Mouse (Mus musculus): Measurements from ENCODE around the gene Chchd6. TPM values are rescaled to one million over a fixed set of nuclear protein-coding genes. Genes with fewer than 3 reads are reported as not detected.

The Chchd6 gene
- polyA plus RNA-seq, 1 experiment from 2014 or later: 164 TPM

- no peaks in the 10 kb centered on the region for H3K27me3 ChIP-seq (ENCODE audit: control insufficient read depth, insufficient read depth, low read length)
- H3K9ac ChIP-seq (replicated peaks; ENCODE audit: low read length): no peak overlapping the region
- no peaks in the 10 kb centered on the region for H3K9me3 ChIP-seq (ENCODE audit: control insufficient read depth, low read length)
- peaks cover 83% of the 10 kb centered on the region for H3K36me3 ChIP-seq (ENCODE audit: control insufficient read depth, insufficient read depth, low read length)
- H3K4me2 ChIP-seq (ENCODE audit: low read length): no peak overlapping the region
- 64% methylated on average over 3 of the region's 3 CpGs for WGBS
- ATAC-seq (ENCODE audit: low FRiP score, low TSS enrichment) (no peak), DNase-seq (no peak)
- no peak overlapping the region for H3K4me3 ChIP-seq (replicated peaks; ENCODE audit: low read depth, low read length)
- 0 out of 2 replicates have a peak, but pooled peaks cover 4% of the 10 kb centered on the region for H3K4me1 ChIP-seq (ENCODE audit: control insufficient read depth, insufficient read depth, low read length)
- H3K27ac ChIP-seq (replicated peaks; ENCODE audit: low read depth, low read length): no peak overlapping the region
Measured at GRCm38 (mm10) chr6:89345486-89345785, 250.0 kb downstream of the Chchd6 start.

- WGBS: 40% methylated on average over 10 of the region's 10 CpGs
- Histone ChIP-seq H3K4me3 (replicated peaks; ENCODE audit: low read depth, low read length) (no peak overlapping the region), H3K4me2 (ENCODE audit: low read length) (no peak overlapping the region), H3K9me3 (ENCODE audit: control insufficient read depth, low read length) (no peaks in the 10 kb centered on the region), H3K27ac (replicated peaks; ENCODE audit: low read depth, low read length) (peak overlapping the region; percentile 37; the same call in 1 of the 2 replicates), H3K36me3 (ENCODE audit: control insufficient read depth, insufficient read depth, low read length) (peaks cover 83% of the 10 kb centered on the region), H3K27me3 (ENCODE audit: control insufficient read depth, insufficient read depth, low read length) (no peaks in the 10 kb centered on the region), H3K4me1 (ENCODE audit: control insufficient read depth, insufficient read depth, low read length) (0 out of 2 replicates have a peak, but pooled peaks cover 4% of the 10 kb centered on the region), H3K9ac (replicated peaks; ENCODE audit: low read length) (no peak overlapping the region)
- peak; percentile 59 for DNase-seq
- no peak for ATAC-seq (ENCODE audit: low FRiP score, low TSS enrichment)
Measured at GRCm38 (mm10) chr6:89344613-89345485, 250.6 kb downstream of the Chchd6 start.

- H3K36me3 ChIP-seq (ENCODE audit: control insufficient read depth, insufficient read depth, low read length): peaks cover 83% of the 10 kb centered on the region
- no peaks in the 10 kb centered on the region for H3K9me3 ChIP-seq (ENCODE audit: control insufficient read depth, low read length)
- no peak for ATAC-seq (ENCODE audit: low FRiP score, low TSS enrichment)
- no peaks in the 10 kb centered on the region for H3K27me3 ChIP-seq (ENCODE audit: control insufficient read depth, insufficient read depth, low read length)
- H3K27ac ChIP-seq (replicated peaks; ENCODE audit: low read depth, low read length): no peak overlapping the region
- H3K4me2 ChIP-seq (ENCODE audit: low read length): no peak overlapping the region
- H3K9ac ChIP-seq (replicated peaks; ENCODE audit: low read length): no peak overlapping the region
- 0 out of 2 replicates have a peak, but pooled peaks cover 4% of the 10 kb centered on the region for H3K4me1 ChIP-seq (ENCODE audit: control insufficient read depth, insufficient read depth, low read length)
- no peak overlapping the region for H3K4me3 ChIP-seq (replicated peaks; ENCODE audit: low read depth, low read length)
- DNase-seq: no peak
- WGBS: 99% methylated on average over 4 of the region's 4 CpGs
Measured at GRCm38 (mm10) chr6:89341981-89342380, 253.5 kb downstream of the Chchd6 start.

- H3K4me3 ChIP-seq (replicated peaks; ENCODE audit: low read depth, low read length): no peak overlapping the region
- no peak overlapping the region for H3K4me2 ChIP-seq (ENCODE audit: low read length)
- no peak overlapping the region for H3K9ac ChIP-seq (replicated peaks; ENCODE audit: low read length)
- no peaks in the 10 kb centered on the region for H3K27me3 ChIP-seq (ENCODE audit: control insufficient read depth, insufficient read depth, low read length)
- ATAC-seq (ENCODE audit: low FRiP score, low TSS enrichment): no peak
- 88% methylated on average over 2 of the region's 2 CpGs for WGBS
- no peak for DNase-seq
- no peaks in the 10 kb centered on the region for H3K9me3 ChIP-seq (ENCODE audit: control insufficient read depth, low read length)
- peaks cover 94% of the 10 kb centered on the region for H3K36me3 ChIP-seq (ENCODE audit: control insufficient read depth, insufficient read depth, low read length)
- H3K4me1 ChIP-seq (ENCODE audit: control insufficient read depth, insufficient read depth, low read length): peaks cover 11% of the 10 kb centered on the region
- no peak overlapping the region for H3K27ac ChIP-seq (replicated peaks; ENCODE audit: low read depth, low read length)
Measured at GRCm38 (mm10) chr6:89339447-89339846, 256.0 kb downstream of the Chchd6 start.

- Histone ChIP-seq H3K36me3 (ENCODE audit: control insufficient read depth, insufficient read depth, low read length) (peaks cover 98% of the 10 kb centered on the region), H3K27me3 (ENCODE audit: control insufficient read depth, insufficient read depth, low read length) (no peaks in the 10 kb centered on the region), H3K9ac (replicated peaks; ENCODE audit: low read length) (no peak overlapping the region), H3K4me3 (replicated peaks; ENCODE audit: low read depth, low read length) (no peak overlapping the region), H3K27ac (replicated peaks; ENCODE audit: low read depth, low read length) (no peak overlapping the region), H3K9me3 (ENCODE audit: control insufficient read depth, low read length) (no peaks in the 10 kb centered on the region), H3K4me2 (ENCODE audit: low read length) (no peak overlapping the region), H3K4me1 (ENCODE audit: control insufficient read depth, insufficient read depth, low read length) (peaks cover 18% of the 10 kb centered on the region)
- ATAC-seq (ENCODE audit: low FRiP score, low TSS enrichment) (no peak), DNase-seq (no peak)
- 97% methylated on average over 8 of the region's 8 CpGs for WGBS
Measured at GRCm38 (mm10) chr6:89338733-89339132, 256.7 kb downstream of the Chchd6 start.

- no peak for DNase-seq
- H3K4me2 ChIP-seq (ENCODE audit: low read length): no peak overlapping the region
- WGBS: 79% methylated on average over 9 of the region's 9 CpGs
- H3K36me3 ChIP-seq (ENCODE audit: control insufficient read depth, insufficient read depth, low read length): peaks cover 98% of the 10 kb centered on the region
- no peak overlapping the region for H3K4me3 ChIP-seq (replicated peaks; ENCODE audit: low read depth, low read length)
- H3K4me1 ChIP-seq (ENCODE audit: control insufficient read depth, insufficient read depth, low read length): peaks cover 23% of the 10 kb centered on the region
- ATAC-seq (ENCODE audit: low FRiP score, low TSS enrichment): no peak
- no peaks in the 10 kb centered on the region for H3K27me3 ChIP-seq (ENCODE audit: control insufficient read depth, insufficient read depth, low read length)
- no peak overlapping the region for H3K27ac ChIP-seq (replicated peaks; ENCODE audit: low read depth, low read length)
- no peaks in the 10 kb centered on the region for H3K9me3 ChIP-seq (ENCODE audit: control insufficient read depth, low read length)
- no peak overlapping the region for H3K9ac ChIP-seq (replicated peaks; ENCODE audit: low read length)
Measured at GRCm38 (mm10) chr6:89337574-89337973, 257.9 kb downstream of the Chchd6 start.

- Histone ChIP-seq H3K4me1 (ENCODE audit: control insufficient read depth, insufficient read depth, low read length) (peaks cover 23% of the 10 kb centered on the region), H3K27ac (replicated peaks; ENCODE audit: low read depth, low read length) (peak overlapping the region; percentile 80), H3K27me3 (ENCODE audit: control insufficient read depth, insufficient read depth, low read length) (no peaks in the 10 kb centered on the region), H3K9ac (replicated peaks; ENCODE audit: low read length) (0 out of 2 replicates have a peak overlapping the region, but pooled peaks have one; percentile 24), H3K4me3 (replicated peaks; ENCODE audit: low read depth, low read length) (no peak overlapping the region), H3K4me2 (ENCODE audit: low read length) (peak overlapping the region; percentile 27; the same call in 1 of the 2 replicates), H3K36me3 (ENCODE audit: control insufficient read depth, insufficient read depth, low read length) (peaks cover 98% of the 10 kb centered on the region), H3K9me3 (ENCODE audit: control insufficient read depth, low read length) (no peaks in the 10 kb centered on the region)
- DNase-seq (peak; percentile 93), ATAC-seq (ENCODE audit: low FRiP score, low TSS enrichment) (peak; percentile 84)
- WGBS: 30% methylated on average over 12 of the region's 12 CpGs
Measured at GRCm38 (mm10) chr6:89333964-89334702, 261.3 kb downstream of the Chchd6 start.
